Mouse (Mus musculus) lung, embryonic 15.5 days (tissue): ENCODE data around the gene Tead3. TPM values are rescaled to one million over a fixed set of nuclear protein-coding genes. Genes with fewer than 3 reads are reported as not detected.
"Not testable (repeated sequence)": the region's sequence is repeated elsewhere in the genome, so short reads cannot be mapped to it uniquely, and the experiment has no call there.

Source experiments
- ATAC-seq: fragments of 200-750 bp; cut with Nextera tagmentation; 2 replicates; pipeline ENCODE4 v1.8.0; 2017; ENCODE audit warnings: moderate number of reproducible peaks, borderline replicate concordance; ENCODE audit not compliant: low FRiP score, low TSS enrichment; ENCODE audit errors: extremely low read depth
- H3K27ac ChIP-seq: fragments of 300-500 bp; sonication (generic); 2 replicates; pipeline ENCODE4 v1.5.1; 2015; ENCODE audit warnings: moderate library complexity, mild to moderate bottlenecking, inconsistent platforms
- H3K27me3 ChIP-seq: fragments of 300-500 bp; sonication (generic); 2 replicates; pipeline ENCODE4 v1.6.1; 2015; ENCODE audit warnings: inconsistent platforms
- H3K36me3 ChIP-seq: fragments of 300-500 bp; sonication (generic); 2 replicates; pipeline ENCODE4 v1.6.1; 2015; ENCODE audit warnings: inconsistent platforms
- H3K4me1 ChIP-seq: fragments of 300-500 bp; sonication (generic); 2 replicates; pipeline ENCODE4 v1.6.1; 2015; ENCODE audit warnings: inconsistent platforms
- H3K4me2 ChIP-seq: fragments of 300-500 bp; sonication (generic); 2 replicates; pipeline ENCODE4 v1.6.1; 2015; ENCODE audit warnings: inconsistent platforms, mild to moderate bottlenecking, moderate library complexity
- H3K4me3 ChIP-seq: fragments of 300-500 bp; sonication (generic); 2 replicates; pipeline ENCODE4 v1.5.1; 2015; ENCODE audit warnings: mild to moderate bottlenecking, inconsistent platforms
- H3K9ac ChIP-seq: fragments of 300-500 bp; sonication (generic); 2 replicates; pipeline ENCODE4 v1.6.1; 2015; ENCODE audit warnings: inconsistent platforms
- H3K9me3 ChIP-seq: fragments of 300-500 bp; sonication (generic); 2 replicates; pipeline ENCODE4 v1.6.1; 2016; ENCODE audit warnings: inconsistent platforms
- WGBS: fragments of 180-500 bp; shearing (Covaris S2); methylation state at CpG from one replicate; pipeline ENCODE4 v1.1.7; 2015; 5-methylcytosine and 5-hydroxymethylcytosine counted together
- polyA plus RNA-seq: library from polyadenylated mRNA; unstranded; fragments of >200 nt; fragmentation: Nextera tagmentation; extraction: Ambion mirVana; gene quantifications from 2 replicates; pipeline ENCODE4 v1.2.1, GENCODE M21; 2015

The Tead3 gene
- polyA plus RNA-seq, 1 experiment from 2014 or later, result 10.9 TPM

DNA sequence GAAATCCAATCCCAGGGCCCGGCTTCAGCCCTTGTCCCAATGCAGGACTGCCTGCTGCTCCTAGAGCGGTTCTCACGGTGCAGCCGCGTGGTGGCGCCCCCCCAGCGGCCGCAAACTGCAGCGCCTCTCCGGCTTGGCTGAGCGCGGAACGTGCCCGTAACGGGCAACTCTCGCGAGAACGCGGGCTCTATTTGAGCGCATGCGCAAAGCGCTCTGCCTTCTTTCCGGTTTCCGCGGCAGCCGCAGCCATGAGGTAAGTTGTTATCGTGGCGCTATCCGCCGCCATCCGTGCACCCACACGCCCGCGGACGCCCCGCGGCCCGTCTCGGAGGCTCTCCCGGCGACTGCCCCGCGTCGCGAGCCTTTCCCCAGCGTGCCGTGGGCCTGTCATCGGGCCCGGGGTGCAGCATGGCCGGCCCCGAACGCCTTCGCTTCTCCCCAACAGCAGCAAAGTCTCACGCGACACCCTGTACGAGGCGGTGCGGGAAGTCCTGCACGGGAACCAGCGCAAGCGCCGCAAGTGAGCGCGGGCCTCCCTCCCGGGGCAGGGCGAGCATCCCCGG, 22.2 kb downstream of the Tead3 start, which contains the start of gene Rpl10a:
Gene Rpl10a, plus strand, starts transcription at position 106 of the 563 bp plus-strand sequence.
- Histone ChIP-seq H3K36me3 (peaks cover 47% of the 10 kb centered on the region), H3K4me2 (peak within 1 kb of the TSS; percentile 84), H3K9me3 (no peaks in the 10 kb centered on the region), H3K4me3 (peak within 1 kb of the TSS; percentile 95), H3K4me1 (peaks cover 47% of the 10 kb centered on the region), H3K9ac (peak within 1 kb of the TSS; percentile 100), H3K27ac (peak within 1 kb of the TSS; percentile 97), H3K27me3 (no peaks in the 10 kb centered on the region)
- under 1% methylated on average over 66 of the region's 67 CpGs for WGBS
- peak; percentile 85 for ATAC-seq

DNA sequence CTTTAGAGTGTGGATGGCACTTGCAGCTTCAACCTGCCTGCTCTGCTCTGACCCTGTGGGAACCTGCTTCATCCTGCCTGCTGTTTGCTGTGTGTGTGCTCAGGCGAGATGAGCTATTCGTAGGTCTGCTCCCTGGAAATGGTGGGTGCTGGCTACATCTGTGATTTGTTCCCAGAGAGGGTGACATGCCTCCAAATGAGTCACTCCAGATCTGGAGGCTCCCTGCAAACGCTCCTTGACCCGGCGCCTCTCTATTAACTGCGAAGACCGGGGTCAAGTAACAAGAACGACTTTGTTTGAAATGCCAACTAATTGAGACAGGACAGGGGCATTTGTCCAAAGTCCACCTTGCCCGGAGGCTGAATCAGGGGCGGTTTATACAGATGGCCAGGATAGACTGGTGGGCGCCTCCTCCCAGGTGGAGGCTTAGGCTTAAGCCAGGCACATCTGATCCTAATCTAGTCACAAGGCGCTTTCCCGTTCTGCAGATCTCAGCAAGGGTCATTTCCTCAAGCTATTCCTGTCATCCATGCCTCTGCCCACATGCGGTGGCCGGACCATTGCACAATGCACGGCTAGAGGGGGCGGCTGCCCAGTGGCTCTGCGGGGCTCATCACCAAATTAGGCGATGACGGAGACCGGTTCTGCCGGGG, 22.8 kb downstream of the Tead3 start:
- ATAC-seq, result peak; percentile 64

DNA sequence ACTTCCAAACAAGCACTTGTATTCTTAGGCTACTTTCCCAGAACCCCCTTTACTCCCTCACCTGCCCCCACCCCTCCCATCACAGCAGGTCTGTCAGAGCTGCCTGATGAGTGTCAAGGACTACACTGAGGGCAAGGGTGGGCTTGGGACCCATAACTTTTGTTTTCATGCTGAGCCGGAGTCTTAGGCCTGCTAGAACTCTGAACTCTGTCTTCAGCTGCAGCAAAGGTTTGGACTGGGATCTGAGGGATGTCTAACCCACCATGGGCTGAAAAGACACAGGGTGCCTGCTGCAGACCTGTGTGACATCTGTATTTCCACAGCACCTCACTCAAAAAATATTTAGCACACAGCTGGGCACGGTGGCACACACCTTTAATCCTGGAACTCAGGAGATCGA, 23.7 kb downstream of the Tead3 start:
- WGBS, result 70% methylated on average over 3 of the region's 3 CpGs
- peaks cover 41% of the 10 kb centered on the region for H3K36me3 ChIP-seq

More for the DNA sequence above, 22.8 kb downstream of the Tead3 start:
- Histone ChIP-seq H3K9ac (peak overlapping the region; percentile 100), H3K27me3 (no peaks in the 10 kb centered on the region), H3K9me3 (no peaks in the 10 kb centered on the region), H3K4me3 (peak overlapping the region; percentile 95), H3K4me1 (peaks cover 41% of the 10 kb centered on the region), H3K4me2 (peak overlapping the region; percentile 84), H3K27ac (peak overlapping the region; percentile 97), H3K36me3 (peaks cover 41% of the 10 kb centered on the region)
- 9% methylated on average over 22 of the region's 22 CpGs for WGBS

DNA sequence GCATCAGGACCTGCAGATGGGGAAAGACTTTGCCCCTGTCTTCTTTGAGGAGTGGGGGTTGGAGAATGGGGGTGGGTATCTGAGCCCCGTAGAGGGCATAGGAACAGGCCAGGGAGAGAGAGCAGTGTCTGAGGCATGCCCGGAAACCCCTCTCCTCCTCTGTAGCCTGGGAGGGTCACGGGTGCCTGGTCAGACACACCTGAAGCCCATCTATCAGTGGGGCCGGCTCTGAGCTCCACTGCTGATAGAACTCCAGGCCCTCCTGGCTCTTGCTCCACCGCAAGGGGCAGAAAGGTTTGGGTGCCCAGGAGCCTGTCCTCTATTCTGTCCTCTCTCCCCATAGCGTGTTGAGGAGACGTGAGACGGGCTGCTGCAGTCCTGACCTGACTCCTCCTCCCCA, 24.9 kb downstream of the Tead3 start:
- H3K4me2 ChIP-seq, result no peak overlapping the region
- H3K36me3 ChIP-seq, result peaks cover 34% of the 10 kb centered on the region; the same call in 1 of the 2 replicates
- H3K9me3 ChIP-seq, result no peaks in the 10 kb centered on the region
- H3K27ac ChIP-seq, result no peak overlapping the region
- no peak overlapping the region for H3K9ac ChIP-seq
- ATAC-seq, result no peak
- WGBS, result 89% methylated on average over 8 of the region's 8 CpGs
- H3K4me3 ChIP-seq, result no peak overlapping the region
- no peaks in the 10 kb centered on the region for H3K27me3 ChIP-seq
- H3K4me1 ChIP-seq, result peaks cover 23% of the 10 kb centered on the region

More for the DNA sequence above, 23.7 kb downstream of the Tead3 start:
- Histone ChIP-seq H3K4me3 (no peak overlapping the region), H3K9me3 (no peaks in the 10 kb centered on the region), H3K4me2 (no peak overlapping the region), H3K27ac (no peak overlapping the region), H3K27me3 (no peaks in the 10 kb centered on the region), H3K4me1 (peaks cover 33% of the 10 kb centered on the region), H3K9ac (0 out of 2 replicates have a peak overlapping the region, but pooled peaks have one; percentile 100)
- no peak for ATAC-seq

DNA sequence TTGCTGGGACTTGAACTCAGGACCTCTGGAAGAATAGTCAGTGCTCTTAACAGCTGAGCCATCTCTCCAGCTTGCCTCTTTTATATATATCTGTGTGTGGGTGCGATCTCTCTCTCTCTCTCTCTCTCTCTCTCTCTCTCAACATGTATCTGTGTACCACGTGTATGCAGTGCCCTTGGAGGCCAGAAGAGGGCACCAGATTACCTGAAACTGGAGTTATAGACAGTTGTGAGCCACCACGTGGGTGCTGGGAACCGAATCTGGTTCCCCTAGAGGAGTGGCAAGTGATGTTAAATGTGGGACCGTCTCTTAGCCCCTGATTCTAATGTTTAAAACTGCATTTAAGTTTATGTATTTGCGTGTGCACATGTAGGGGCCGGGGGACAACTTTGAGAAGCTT, 26.2 kb downstream of the Tead3 start:
- peaks cover 30% of the 10 kb centered on the region for H3K36me3 ChIP-seq
- not testable (repeated sequence) for H3K4me3 ChIP-seq, H3K27ac ChIP-seq, H3K9ac ChIP-seq, ATAC-seq, H3K27me3 ChIP-seq, H3K9me3 ChIP-seq, H3K4me2 ChIP-seq
- 93% methylated on average over 7 of the region's 7 CpGs for WGBS
- peaks cover 12% of the 10 kb centered on the region for H3K4me1 ChIP-seq

DNA sequence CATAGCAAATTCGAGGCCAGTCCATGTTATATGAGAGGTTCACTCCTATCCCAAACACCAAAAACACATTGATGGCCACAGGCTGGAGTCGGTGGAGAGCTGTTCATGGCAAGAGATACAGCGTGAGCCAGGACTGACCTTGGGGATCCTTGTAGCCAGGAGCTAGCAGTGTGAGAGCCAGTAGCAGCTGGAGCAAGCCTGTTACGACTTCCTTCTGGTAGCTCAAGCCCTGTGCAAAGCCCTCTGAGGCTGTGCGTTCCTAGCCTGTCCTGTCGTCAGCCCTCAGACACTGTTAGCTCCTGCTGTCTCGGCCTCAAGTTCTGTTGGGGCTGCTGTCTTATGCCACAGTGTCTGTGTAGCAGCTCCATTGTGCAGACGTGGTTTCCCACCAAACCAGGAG, 26.8 kb downstream of the Tead3 start:
- no peaks in the 10 kb centered on the region for H3K9me3 ChIP-seq
- H3K27me3 ChIP-seq, result no peaks in the 10 kb centered on the region
- no peak for ATAC-seq
- H3K36me3 ChIP-seq, result peaks cover 35% of the 10 kb centered on the region
- peaks cover 11% of the 10 kb centered on the region for H3K4me1 ChIP-seq
- H3K4me2 ChIP-seq, result no peak overlapping the region
- no peak overlapping the region for H3K9ac ChIP-seq
- WGBS, result 89% methylated on average over 8 of the region's 8 CpGs
- no peak overlapping the region for H3K4me3 ChIP-seq
- no peak overlapping the region for H3K27ac ChIP-seq

DNA sequence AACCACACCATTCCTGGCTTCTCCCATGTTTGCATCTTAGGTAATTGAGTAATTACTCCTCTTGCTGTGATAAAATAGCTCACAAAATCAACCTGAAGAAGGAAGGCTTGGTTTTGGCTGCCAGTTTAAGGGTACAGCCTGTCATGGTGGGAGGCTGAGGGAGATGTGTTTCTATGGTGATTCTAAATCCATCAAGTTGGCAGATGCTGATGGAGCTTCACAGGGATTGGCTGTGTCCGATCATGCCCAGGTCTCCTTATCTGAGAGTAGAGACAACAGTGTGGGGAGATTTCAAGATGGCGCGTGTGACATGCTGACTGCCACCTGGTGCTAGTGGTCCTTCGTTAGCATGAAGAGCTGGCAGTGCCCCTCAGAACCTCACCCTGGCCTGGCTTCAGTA, 28.9 kb downstream of the Tead3 start:
- Histone ChIP-seq H3K27ac (no peak overlapping the region), H3K4me3 (no peak overlapping the region), H3K4me1 (no peaks in the 10 kb centered on the region), H3K4me2 (no peak overlapping the region), H3K27me3 (no peaks in the 10 kb centered on the region), H3K36me3 (peaks cover 54% of the 10 kb centered on the region), H3K9ac (no peak overlapping the region), H3K9me3 (no peaks in the 10 kb centered on the region)
- ATAC-seq, result no peak
- WGBS, result 79% methylated on average over 4 of the region's 4 CpGs

DNA sequence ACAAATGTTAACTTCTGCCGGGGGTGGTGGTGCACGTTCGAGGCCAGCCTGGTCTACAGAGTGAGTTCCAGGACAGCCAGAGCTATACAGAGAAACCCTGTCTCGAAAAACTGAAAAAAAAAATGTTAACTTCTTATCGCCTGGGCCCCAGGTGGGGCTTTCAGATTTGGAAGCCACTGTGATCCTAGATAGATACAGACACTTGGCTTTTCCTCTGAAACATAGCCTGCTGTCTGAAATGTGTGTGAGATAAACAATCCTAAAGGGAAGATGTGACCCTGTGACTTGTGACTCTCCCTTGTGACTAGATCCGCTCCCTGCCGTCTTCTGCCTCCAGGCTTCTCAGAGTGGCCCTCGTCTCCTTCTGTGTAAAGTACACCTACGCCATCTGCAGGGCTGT, 32.9 kb downstream of the Tead3 start:
- H3K9ac ChIP-seq, result no peak overlapping the region
- no peaks in the 10 kb centered on the region for H3K9me3 ChIP-seq
- no peak overlapping the region for H3K4me2 ChIP-seq
- H3K4me3 ChIP-seq, result no peak overlapping the region
- H3K4me1 ChIP-seq, result peaks cover 17% of the 10 kb centered on the region
- H3K27me3 ChIP-seq, result no peaks in the 10 kb centered on the region
- 80% methylated on average over 9 of the region's 9 CpGs for WGBS
- no peak overlapping the region for H3K27ac ChIP-seq
- ATAC-seq, result no peak
- peaks cover 50% of the 10 kb centered on the region for H3K36me3 ChIP-seq

DNA sequence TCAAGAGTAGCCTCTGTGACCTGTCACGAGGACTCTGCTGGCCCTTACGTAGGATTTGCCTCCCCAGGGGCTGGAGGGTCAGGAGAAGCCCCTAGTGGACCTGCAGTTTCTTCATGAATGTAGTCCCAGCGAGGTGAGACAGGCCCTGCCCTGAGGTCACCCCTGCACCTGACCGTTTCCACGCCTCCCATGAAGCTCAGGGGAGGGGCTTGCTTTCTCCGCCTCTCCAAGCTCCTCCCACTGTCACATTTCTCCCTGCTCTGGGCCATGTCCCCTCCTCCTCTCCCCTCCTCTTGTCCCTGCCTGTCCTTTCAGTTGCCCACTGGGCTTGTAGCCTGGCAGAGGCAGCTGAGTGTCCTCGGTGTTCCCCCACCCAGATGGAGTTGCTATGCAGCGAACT, 33.5 kb downstream of the Tead3 start:
- H3K4me2 ChIP-seq, result no peak overlapping the region
- H3K9me3 ChIP-seq, result no peaks in the 10 kb centered on the region
- H3K27ac ChIP-seq, result no peak overlapping the region
- no peak overlapping the region for H3K4me3 ChIP-seq
- ATAC-seq, result no peak
- 62% methylated on average over 8 of the region's 8 CpGs for whole genome bisulfite sequencing
- H3K27me3 ChIP-seq, result no peaks in the 10 kb centered on the region
- H3K4me1 ChIP-seq, result peaks cover 17% of the 10 kb centered on the region
- H3K9ac ChIP-seq, result no peak overlapping the region
- peaks cover 44% of the 10 kb centered on the region for H3K36me3 ChIP-seq

DNA sequence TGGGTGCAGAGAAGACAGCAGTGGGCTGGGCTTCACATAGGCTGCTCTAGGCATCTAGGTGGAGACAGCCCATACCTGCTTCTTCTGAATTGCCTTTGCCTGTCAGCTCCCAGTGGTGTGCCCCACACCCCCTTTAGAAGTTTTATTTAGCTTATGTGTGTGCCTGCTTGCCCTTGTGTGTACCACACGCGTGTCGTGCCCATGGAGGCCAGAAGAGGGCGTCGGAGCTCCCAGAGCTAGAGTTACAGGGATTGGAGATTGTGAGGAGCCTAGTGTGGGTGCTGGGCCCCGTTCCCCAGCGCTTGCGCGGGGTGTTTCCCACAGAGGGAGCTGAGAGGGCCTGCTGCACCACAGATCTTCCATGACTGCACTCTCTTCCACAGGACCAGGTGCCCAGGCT, 34.1 kb downstream of the Tead3 start:
- WGBS, result 90% methylated on average over 9 of the region's 9 CpGs
- peaks cover 43% of the 10 kb centered on the region for H3K36me3 ChIP-seq

DNA sequence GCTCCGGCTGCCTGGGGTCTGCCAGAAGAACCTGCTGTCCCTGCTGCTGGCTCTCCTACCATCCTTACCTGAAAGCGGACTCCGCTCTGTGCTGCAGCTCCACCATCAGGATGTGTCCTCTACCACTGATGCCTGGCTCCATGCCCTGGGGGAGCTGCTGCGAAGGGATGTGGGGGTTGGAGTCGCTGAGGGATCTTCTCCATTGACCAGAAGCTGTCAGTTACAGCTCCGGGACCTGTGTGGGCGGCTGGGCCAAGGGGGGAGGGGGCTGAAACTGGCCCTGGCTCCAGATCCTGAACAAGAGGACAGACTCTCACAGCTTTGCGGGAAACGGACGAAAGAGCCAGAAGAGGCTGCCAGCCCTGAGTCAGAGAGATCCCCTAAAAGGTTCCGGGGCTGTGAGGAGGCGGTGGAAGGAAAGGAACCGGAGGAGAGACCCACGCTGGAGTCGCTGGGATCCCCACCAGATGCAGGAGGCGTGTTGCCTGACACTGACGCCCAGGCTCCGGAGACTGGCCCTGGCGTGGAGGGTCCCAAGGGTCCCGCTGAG, 34.9 kb downstream of the Tead3 start:
- Histone ChIP-seq H3K27me3 (no peaks in the 10 kb centered on the region), H3K36me3 (peaks cover 40% of the 10 kb centered on the region), H3K9ac (0 out of 2 replicates have a peak overlapping the region, but pooled peaks have one; percentile 2), H3K4me2 (no peak overlapping the region), H3K27ac (no peak overlapping the region), H3K4me1 (peaks cover 17% of the 10 kb centered on the region), H3K9me3 (no peaks in the 10 kb centered on the region), H3K4me3 (no peak overlapping the region)
- ATAC-seq, result no peak
- WGBS, result 88% methylated on average over 20 of the region's 20 CpGs

More for the DNA sequence above, 34.1 kb downstream of the Tead3 start:
- Histone ChIP-seq H3K9ac (no peak overlapping the region), H3K4me1 (peaks cover 17% of the 10 kb centered on the region), H3K4me3 (no peak overlapping the region), H3K9me3 (no peaks in the 10 kb centered on the region), H3K4me2 (no peak overlapping the region), H3K27ac (no peak overlapping the region), H3K27me3 (no peaks in the 10 kb centered on the region)
- ATAC-seq, result no peak

DNA sequence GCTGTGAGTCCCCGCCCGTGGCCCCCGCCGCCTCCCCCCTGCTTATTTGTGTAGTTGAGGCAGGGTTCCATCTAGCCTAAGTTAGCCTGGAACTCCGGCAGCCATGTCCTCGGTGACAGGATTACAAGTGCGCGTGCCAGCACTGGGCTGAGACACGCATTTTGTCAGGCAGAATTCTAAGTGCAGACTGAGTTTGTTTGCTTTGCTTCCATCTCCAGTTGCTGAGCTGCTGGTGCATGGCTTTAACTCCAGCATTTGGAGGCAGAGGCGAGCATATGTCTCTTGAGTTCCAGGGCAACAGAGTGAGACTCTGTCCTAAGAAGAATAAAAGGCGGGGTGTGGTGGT, 36.8 kb downstream of the Tead3 start:
- Histone ChIP-seq H3K9me3 (no peaks in the 10 kb centered on the region), H3K27me3 (no peaks in the 10 kb centered on the region), H3K4me1 (peaks cover 17% of the 10 kb centered on the region), H3K4me2 (peak overlapping the region; percentile 75), H3K9ac (peak overlapping the region; percentile 81), H3K36me3 (peaks cover 28% of the 10 kb centered on the region), H3K4me3 (peak overlapping the region; percentile 69), H3K27ac (peak overlapping the region; percentile 93)
- under 1% methylated on average over 11 of the region's 11 CpGs for WGBS
- peak; percentile 32 for ATAC-seq
